ENCODE assay signal across 11 mouse cellular contexts in genomic region chr9:67274296-67274695, GRCm38 (mm10).
DNase-seq lines count a peak whose midpoint lies in the region; ATAC-seq and TF ChIP-seq lines count a peak whose summit lies in the region.
"Had no signal": no experiment of that assay in that cellular context is flagged by ENCODE, and none has a peak within 500 bp of the region (broad histone marks: within the 10 kb centered on the region; RNA-seq: fewer than 3 reads in every experiment).

No protein-coding gene starts in this region.

- H3K36me3 ChIP-seq in hindbrain, postnatal 0 days (ENCODE audit: insufficient read depth, low read length) = 0 out of 2 replicates have a peak, but pooled peaks cover 7% of the 10 kb centered on the region
- H3K36me3 ChIP-seq in hindbrain, embryonic 14.5 days (replicated peaks; ENCODE audit: control insufficient read depth, insufficient read depth) = no peaks in the 10 kb centered on the region
- no peaks in the 10 kb centered on the region for H3K36me3 ChIP-seq in lung, embryonic 16.5 days (ENCODE audit: control insufficient read depth, insufficient read depth, low read length)
- no peaks in the 10 kb centered on the region for H3K36me3 ChIP-seq in small intestine, adult 2 months (ENCODE audit: control insufficient read depth, insufficient read depth, low read length)

- H3K4me3 ChIP-seq in hindbrain, postnatal 0 days (ENCODE audit: low read length) = no peak overlapping the region
- no peak overlapping the region for H3K4me3 ChIP-seq in hindbrain, embryonic 14.5 days (replicated peaks; ENCODE audit: low read length)
- no peak overlapping the region for H3K4me3 ChIP-seq in lung, embryonic 16.5 days (ENCODE audit: low read length)
- no peak overlapping the region for H3K4me3 ChIP-seq in small intestine, adult 2 months (ENCODE audit: low read depth, low read length)
- H3K4me3 ChIP-seq: forebrain, embryonic 10.5 days; limb, embryonic 13.5 days; myocyte had no signal

- H3K27me3 ChIP-seq in hindbrain, postnatal 0 days (ENCODE audit: insufficient read depth, low read length) = no peaks in the 10 kb centered on the region
- H3K27me3 ChIP-seq in hindbrain, embryonic 14.5 days (ENCODE audit: control insufficient read depth, insufficient read depth, low read length) = no peaks in the 10 kb centered on the region
- H3K27me3 ChIP-seq in lung, embryonic 16.5 days (ENCODE audit: control insufficient read depth, insufficient read depth, low read depth, low read length) = peaks cover 23% of the 10 kb centered on the region
- H3K27me3 ChIP-seq in small intestine, adult 2 months (ENCODE audit: control insufficient read depth, insufficient read depth, low read length) = no peaks in the 10 kb centered on the region
- H3K27me3 ChIP-seq: limb, embryonic 13.5 days had no signal

- TF ChIP-seq CTCF in hindbrain, postnatal 0 days (IDR thresholded peaks at IDR 0.05; ENCODE audit: low read depth) = peak; percentile 76
- peak; percentile 49; the same call in 1 of the 2 replicates for TF ChIP-seq CTCF in small intestine, adult 2 months (IDR thresholded peaks at IDR 0.05; ENCODE audit: extremely low read depth, insufficient read length, insufficient replicate concordance, low read depth, low read length)

- no peak overlapping the region for H3K9ac ChIP-seq in hindbrain, postnatal 0 days (replicated peaks; ENCODE audit: low read length)
- H3K9ac ChIP-seq in hindbrain, embryonic 14.5 days = no peak overlapping the region
- no peak overlapping the region for H3K9ac ChIP-seq in lung, embryonic 16.5 days (ENCODE audit: low read length)
- H3K9ac ChIP-seq: limb, embryonic 13.5 days had no signal

- ATAC-seq in hindbrain, postnatal 0 days = peak; percentile 43; the same call in 1 of the 2 replicates
- ATAC-seq in hindbrain, embryonic 14.5 days (ENCODE audit: low FRiP score) = no peak
- ATAC-seq in lung, embryonic 16.5 days (ENCODE audit: low read depth) = peak; percentile 53; the same call in 1 of the 2 replicates

- 42% methylated on average over 3 of the region's 3 CpGs for WGBS in hindbrain, postnatal 0 days
- 49% methylated on average over 3 of the region's 3 CpGs for WGBS in hindbrain, embryonic 14.5 days
- 40% methylated on average over 3 of the region's 3 CpGs for WGBS in lung, embryonic 16.5 days
- WGBS in small intestine, adult 2 months = 45% methylated on average over 3 of the region's 3 CpGs

- H3K4me1 ChIP-seq in hindbrain, postnatal 0 days (ENCODE audit: insufficient read depth, low read length) = no peaks in the 10 kb centered on the region
- no peaks in the 10 kb centered on the region for H3K4me1 ChIP-seq in hindbrain, embryonic 14.5 days (replicated peaks; ENCODE audit: control insufficient read depth, insufficient read depth, low read length)
- H3K4me1 ChIP-seq in lung, embryonic 16.5 days (replicated peaks; ENCODE audit: control insufficient read depth, insufficient read depth, low read length) = peaks cover 21% of the 10 kb centered on the region
- H3K4me1 ChIP-seq in small intestine, adult 2 months (ENCODE audit: control insufficient read depth, insufficient read depth, insufficient read length, low read length) = no peaks in the 10 kb centered on the region

- H3K27ac ChIP-seq in hindbrain, postnatal 0 days = no peak overlapping the region
- H3K27ac ChIP-seq in hindbrain, embryonic 14.5 days = no peak overlapping the region
- no peak overlapping the region for H3K27ac ChIP-seq in lung, embryonic 16.5 days (ENCODE audit: low read length)
- no peak overlapping the region for H3K27ac ChIP-seq in small intestine, adult 2 months (ENCODE audit: insufficient read depth, low read depth, low read length)
- H3K27ac ChIP-seq: forebrain, embryonic 10.5 days; limb, embryonic 13.5 days had no signal

- no peaks in the 10 kb centered on the region for H3K9me3 ChIP-seq in hindbrain, postnatal 0 days (ENCODE audit: low read length)
- no peaks in the 10 kb centered on the region for H3K9me3 ChIP-seq in hindbrain, embryonic 14.5 days (ENCODE audit: control insufficient read depth, low read length)
- no peaks in the 10 kb centered on the region for H3K9me3 ChIP-seq in lung, embryonic 16.5 days (ENCODE audit: control insufficient read depth, low read length)
- H3K9me3 ChIP-seq: forebrain, embryonic 10.5 days had no signal

- H3K4me2 ChIP-seq in hindbrain, postnatal 0 days (ENCODE audit: low read depth, low read length) = no peak overlapping the region
- no peak overlapping the region for H3K4me2 ChIP-seq in hindbrain, embryonic 14.5 days (replicated peaks)
- H3K4me2 ChIP-seq in lung, embryonic 16.5 days (ENCODE audit: low read depth, low read length) = no peak overlapping the region
- H3K4me2 ChIP-seq: limb, embryonic 13.5 days had no signal

- DNase-seq in hindbrain, postnatal 0 days (ENCODE audit: low spot score) = peak; percentile 53
- DNase-seq in hindbrain, embryonic 14.5 days (ENCODE audit: low spot score) = no peak
- no peak for DNase-seq in lung, adult 18-20 months
- DNase-seq in embryo, embryonic 11 days = peak; percentile 63
- no peak for DNase-seq in layer of hippocampus, adult 9-10 months (ENCODE audit: low spot score)
- DNase-seq: right cerebral cortex, postnatal 4 days had no signal

- no peak for TF ChIP-seq POLR2A in small intestine, adult 2 months (IDR thresholded peaks at IDR 0.05; ENCODE audit: low read depth, low read length)

Comparison
In these comparisons a context has a peak if more than half of its experiments do, and no peak if none do; other contexts are left out.
1. DNase-seq: peak in hindbrain, postnatal 0 days (single experiment) and embryo, embryonic 11 days (single experiment); none in hindbrain, embryonic 14.5 days (single experiment), lung, adult 18-20 months (0 of 2) and layer of hippocampus, adult 9-10 months (single experiment).